Mouse (Mus musculus): Measurements from ENCODE around the gene Etv6.

Etv6 gene

DNA sequence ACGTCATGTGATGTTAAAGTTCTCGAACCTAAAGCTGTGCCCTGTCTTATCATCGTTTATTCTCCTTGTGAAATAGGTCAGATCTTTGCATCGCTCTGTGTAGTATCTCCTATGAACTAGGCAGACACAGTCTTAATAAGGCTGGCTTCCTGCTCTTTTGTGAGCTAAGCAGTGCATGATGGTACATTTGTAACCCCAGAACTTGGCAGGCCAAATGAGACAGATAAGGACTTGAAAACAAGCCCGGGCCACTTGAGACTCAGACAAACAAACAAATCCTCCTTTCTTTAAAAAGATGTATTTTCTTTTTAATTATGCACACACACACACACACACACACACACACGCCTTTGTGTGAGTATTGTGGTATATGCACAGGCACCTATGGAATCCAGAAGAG is 42.5 kb downstream of the Etv6 start:
- in situ Hi-C loops (cut with MboI), result no loop called here

DNA sequence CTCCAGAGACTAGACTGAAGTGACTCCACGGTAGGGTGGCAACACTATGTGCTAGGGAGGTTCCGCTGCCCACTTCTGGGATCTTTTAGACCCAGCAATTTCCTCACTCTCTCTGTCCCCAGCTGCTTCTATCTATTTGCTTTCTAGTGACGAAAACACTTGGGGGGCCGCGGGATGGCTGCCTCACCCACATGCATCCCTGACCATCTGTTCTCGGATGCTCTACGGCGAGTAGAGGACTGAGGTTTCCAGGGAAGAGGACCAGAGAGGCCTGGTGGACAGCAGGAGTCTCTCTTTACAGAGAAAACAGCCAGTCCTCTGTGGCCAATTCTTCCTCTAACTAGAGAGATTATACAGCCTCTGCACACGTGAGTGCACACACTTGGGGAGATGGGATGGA is 43.6 kb downstream of the Etv6 start:
- in situ Hi-C loops (cut with MboI), result no loop called here

DNA sequence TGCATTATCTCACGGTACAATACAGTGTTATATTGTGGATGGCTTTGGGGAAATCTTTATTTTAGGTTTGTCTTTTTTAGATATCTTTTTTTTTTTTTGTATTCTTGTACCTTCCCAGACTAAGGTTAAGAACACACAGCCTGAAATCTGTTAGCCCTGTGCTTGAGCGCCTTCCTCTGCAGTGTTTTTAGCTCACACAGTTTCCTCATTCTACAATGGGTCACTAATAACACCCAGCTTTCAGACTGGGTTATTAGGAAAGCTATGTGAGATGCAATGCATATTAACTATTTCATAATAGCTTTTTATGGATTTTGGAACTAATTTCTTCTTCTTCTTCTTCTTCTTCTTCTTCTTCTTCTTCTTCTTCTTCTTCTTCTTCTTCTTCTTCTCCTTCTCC is 44.1 kb downstream of the Etv6 start:
- in situ Hi-C loops (cut with MboI), result no loop called here

DNA sequence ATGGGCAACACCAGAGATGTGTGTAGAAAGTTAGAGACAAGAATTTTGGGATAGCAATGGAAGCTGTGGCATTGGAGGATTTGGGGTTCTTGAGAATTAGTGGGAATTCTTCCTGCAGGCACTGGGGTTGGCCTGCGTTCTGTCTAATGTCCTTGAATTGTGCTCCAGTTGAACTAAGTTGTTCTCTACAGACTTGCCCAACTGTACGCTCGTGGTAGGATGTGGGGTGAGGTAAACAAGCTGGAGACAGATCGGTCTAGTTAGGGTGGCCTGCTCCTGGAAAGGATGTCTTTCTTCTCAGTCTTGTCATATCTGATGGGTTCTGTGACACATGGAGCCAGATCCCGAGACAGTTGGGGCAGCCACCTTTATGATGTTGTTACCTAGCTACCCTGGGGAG is 45.4 kb downstream of the Etv6 start:
- in situ Hi-C loops (cut with MboI), result no loop called here

DNA sequence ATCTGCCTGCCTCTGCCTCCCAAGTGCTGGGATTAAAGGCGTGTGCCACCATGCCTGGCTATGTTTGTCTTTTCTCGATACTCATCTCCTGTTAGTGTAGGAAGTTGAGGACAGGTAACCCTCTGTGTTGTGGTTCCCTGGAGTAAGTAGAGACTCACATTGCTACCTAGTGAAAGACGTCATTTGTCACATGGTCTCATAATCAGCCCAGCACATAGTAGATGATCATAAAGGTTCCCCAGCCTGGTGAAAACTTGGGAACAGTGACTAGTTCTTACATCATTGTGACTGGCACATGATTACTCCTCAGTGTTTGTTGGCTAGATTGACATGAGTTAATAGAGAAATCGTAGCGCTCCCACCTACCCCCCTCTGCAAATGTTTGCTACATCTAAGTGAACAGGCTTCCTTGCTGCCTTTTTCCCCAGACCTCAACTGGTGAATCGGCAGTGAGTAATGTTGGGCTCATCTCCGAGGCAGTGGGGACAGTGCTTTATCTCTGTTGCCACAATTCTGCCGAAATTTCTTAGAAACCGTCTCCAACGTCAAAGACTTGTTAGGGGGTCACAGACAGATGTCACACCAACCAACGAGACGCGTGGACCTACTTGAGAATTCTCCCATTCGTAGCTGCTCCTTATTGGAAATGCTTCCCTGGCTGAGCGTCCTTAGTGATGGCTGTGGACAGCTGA is 46.9 kb downstream of the Etv6 start:
- in situ Hi-C loops (cut with MboI), result no loop called here

DNA sequence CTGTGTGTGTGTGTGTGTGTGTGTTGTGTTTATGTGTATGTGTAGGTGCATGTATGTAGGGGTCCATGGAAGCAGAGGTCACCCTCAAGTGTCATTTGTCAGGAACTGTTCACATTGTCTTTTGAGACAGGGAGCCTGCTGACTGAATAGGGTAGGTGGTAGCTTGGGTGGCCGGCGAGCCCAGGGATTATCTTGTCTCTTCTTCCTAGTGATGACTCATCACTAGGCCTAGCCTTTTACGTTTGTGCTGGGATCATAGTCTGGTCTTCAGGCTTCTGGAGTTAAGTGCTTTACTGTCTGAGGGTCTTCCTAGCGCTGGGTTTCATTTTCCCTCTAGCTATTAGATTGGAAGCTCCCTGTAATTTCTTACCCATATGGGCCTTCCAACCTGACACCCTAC is 47.9 kb downstream of the Etv6 start:
- in situ Hi-C loops (cut with MboI), result no loop called here

DNA sequence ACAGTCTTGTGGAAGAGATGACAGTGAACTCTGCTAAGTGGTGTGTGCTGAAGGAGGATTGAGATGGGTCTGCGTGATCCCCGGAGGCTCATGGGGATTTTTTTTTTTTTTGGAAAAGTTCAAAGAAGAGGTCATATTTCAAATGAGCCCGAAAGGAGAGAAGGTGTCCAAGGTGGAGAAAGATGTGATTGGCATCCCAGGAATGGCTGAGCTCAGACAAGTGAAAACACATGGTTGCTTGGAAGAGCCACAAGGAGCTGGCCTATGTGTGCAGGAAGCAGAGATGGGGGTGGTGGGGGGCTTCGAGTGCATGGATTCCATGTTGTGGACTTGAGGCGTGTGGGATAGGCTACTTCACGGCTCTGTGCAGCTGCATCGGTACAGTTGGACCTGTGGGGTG is 50.9 kb downstream of the Etv6 start:
- in situ Hi-C loops (cut with MboI), result no loop called here

DNA sequence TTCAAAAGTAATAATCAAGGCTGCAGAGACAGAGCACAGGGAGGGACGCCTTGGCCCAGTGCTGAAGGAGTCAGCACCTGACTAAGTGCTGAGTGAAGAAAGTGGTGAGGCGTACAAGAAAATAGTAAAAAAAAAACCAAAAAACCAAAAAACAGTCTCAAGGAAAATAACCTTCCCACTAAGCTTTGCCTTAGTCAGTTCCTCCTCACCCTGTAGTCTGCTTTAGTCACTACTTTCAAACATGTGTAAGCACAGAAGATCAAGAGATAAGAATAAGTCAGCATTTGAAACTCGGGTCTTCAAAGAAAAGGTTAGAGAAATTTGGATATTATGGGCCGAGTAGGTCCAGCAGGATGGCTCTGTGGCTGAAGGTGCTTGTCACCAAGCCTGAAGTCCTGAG is 52.2 kb downstream of the Etv6 start:
- in situ Hi-C loops (cut with MboI), result no loop called here

DNA sequence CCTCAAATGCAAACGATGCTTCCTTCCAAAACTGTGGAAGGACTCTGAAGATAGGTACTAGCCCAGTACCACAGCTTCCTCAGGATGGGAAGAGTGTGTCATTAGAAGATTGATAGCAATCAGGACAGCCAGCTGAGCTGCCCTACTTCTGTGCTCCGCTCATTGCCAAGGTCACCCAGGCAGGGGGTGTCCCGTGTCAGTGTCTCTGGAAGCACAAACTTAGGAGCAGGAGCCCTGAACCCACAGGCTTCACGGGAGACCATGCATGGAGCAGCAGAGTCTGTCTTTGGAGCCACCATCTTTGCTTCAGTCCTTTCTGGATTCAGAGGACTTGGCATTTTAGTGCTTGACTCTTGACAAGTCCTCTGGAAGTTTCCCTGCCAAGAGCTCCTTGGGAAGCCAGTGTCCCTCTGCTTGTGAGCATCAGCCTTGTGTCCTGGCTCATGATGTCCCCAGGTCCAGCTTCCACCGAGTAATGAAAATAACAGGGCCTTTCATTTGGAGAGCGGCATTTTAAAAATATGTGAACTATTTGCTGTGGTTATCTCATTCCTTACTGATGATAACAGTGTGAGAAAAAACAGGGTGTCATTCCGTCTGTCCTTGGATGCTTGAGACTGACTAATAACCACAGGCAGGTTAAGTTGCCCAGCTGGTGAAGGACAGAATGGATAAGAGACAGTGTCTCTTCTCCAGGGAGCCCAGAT is 54.3 kb downstream of the Etv6 start:
- in situ Hi-C loops (cut with MboI), result no loop called here

DNA sequence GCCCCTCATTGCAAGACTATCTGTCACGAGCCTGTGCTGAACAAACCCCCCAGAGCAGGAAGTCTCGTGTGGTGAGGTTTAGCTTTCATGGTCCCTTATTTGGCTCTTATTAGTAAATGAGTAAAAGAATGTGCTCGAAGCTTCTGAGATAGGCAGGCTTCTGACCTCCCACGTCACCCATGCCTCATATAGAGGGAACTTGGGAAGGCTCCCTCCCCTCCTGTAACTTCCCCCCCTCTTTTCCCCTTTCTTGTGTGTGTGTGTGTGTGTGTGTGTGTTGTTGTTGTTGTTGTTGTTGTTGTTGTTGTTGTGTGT is 54.8 kb downstream of the Etv6 start:
- in situ Hi-C loops (cut with MboI), result no loop called here

DNA sequence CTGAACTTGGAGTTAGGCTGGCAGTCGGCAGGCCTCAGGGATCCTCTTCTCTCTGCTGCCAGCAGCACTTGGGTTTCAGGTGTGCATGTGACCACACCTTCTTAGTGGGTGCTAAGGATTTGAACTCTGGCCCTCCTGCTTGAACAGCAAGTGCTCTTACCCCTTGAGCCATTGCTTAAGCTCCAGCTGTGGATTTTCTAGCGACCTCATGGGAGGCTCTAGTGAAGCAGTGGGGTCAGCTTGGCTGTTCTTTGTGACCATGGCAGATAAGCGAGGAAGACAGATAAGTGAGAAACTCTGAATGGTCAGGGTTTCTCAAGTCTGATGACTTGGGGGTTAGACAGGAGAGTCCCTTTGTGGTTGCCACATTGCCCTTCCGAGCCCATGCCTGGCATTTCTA is 55.4 kb downstream of the Etv6 start:
- in situ Hi-C loops (cut with MboI), result no loop called here

DNA sequence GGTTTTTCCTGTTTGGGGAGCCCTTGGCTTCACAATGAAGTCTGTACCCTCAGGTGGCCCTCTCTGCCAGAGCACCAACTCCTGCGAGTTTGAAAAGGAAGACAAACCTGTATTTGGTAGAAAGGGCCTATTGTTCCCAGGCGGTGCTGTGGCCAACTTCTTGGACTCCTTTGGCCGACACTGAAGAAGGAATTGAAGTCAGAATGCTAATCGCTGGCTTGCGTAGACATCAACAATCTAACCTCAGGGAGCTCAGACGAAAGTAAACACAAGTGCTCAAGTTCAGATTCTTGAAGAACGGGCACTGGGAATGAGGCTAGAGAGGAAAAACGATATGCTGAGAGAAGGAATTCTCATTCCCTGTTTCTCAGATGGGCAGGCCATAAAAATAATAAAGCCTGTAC is 55.9 kb downstream of the Etv6 start:
- in situ Hi-C loops (cut with MboI), result no loop called here

DNA sequence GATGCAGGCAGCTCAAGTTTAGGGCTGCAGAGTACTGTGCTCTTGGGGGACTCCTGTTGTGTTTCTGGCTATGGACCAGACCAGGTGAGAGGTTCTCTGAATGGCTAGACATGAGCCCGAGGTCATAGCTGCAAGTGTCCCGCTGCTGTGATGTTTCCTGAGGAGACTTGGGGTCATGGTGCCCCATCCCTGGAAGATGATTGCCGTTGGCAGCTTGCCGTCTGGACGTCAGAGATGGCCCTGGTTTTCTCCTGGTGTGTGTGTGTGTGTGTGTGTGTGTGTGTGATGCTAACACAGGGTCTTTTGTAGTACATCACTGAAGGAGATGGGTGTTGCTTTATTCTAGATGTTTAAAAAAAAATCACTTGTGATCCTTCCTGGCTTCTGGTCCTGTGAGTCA is 58.6 kb downstream of the Etv6 start:
- in situ Hi-C loops (cut with MboI), result no loop called here

DNA sequence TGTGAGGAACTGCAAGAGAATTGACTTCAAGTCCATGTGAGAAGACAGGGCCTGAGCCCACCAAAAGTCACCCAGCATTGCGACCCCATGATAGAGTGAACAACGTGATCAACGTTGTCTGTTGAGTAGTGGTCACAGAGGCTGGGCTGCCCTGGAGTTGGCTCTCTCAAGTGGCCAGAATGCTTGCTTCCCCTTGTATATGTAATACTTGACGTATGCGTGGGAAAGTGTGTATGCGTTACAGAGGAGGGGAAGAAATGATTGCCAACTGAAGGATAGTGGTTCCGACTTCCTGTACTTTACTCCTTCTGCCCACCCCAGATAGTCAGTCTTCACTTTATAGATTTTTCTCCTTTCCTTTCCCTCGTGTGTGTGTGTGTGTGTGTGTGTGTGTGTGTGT is 59.1 kb downstream of the Etv6 start:
- in situ Hi-C loops (cut with MboI), result no loop called here

DNA sequence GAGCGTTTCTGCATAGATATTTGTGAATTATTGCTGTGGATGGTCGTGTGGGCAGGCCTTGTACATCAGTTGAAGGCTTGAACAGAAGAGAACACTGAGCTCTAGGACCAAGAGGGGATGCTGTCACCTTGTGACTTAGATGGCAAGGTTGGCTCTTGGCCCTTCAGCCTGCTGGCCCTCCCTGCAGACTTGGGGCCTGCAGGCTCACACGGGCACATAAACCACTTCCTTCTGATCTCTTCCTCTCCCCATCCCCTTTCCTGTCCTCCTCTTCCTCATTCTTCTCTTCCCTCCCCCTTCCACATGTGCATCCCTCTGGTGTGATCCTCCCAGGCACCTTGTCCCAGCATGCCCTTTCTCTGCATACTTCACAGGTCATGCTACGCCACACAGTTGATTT is 60.1 kb downstream of the Etv6 start:
- in situ Hi-C loops (cut with MboI), result no loop called here

DNA sequence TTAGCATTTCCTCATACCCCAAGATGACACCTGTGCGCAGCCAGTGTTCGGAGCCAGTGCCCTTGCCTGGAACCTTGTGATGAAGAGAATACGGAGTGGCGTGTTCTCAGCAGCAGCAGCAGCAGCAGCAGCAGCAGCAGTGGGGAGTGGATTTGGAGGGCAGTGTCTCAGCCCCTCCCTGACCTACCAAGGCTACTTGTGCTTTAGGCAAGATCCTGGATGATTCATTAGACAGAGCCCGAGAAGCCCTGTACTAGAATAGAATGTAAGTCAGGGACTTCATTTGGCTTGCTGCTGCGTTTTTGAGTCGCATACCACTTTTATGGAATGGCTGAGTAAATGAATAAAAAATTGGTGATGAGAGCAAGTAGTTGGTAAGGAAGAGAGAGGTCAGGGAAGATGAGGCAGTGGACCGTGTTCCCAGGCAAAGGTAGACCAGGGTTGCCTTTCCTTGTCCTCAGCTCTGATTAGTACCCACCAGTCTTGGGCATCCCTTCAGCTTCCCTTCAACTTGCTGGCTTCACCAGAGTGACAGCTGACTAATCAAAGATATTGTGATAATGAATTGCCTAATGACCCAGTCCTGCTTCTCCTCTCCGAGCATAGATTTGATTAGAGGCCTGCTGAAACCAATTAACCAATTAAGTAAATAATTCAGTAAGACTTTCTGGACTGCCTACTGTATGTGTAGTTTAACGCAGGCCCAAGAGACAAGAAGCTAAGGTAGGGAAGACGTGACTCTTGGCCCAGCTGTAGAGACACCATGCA is 64.7 kb downstream of the Etv6 start:
- in situ Hi-C loops (cut with MboI), result no loop called here

DNA sequence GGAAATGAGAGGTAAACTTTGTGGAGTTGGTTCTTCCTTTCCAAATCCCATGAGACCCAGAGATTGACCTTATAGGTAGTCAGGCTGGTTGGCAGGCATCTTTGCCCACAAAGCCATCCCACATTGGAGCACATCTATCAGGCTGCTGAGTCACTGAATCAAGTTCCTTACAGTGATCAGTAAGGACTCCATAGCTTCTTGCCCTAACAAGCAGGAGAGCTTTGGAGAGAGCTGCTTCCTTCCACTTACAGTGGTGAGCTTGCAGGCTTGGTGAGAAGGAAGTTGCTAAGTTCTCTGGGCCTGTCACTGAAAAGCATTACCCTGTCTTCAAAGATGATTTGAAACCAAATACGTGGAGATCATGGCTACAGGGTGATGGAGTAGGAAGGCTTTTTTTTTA is 66.9 kb downstream of the Etv6 start:
- in situ Hi-C loops (cut with MboI), result no loop called here

DNA sequence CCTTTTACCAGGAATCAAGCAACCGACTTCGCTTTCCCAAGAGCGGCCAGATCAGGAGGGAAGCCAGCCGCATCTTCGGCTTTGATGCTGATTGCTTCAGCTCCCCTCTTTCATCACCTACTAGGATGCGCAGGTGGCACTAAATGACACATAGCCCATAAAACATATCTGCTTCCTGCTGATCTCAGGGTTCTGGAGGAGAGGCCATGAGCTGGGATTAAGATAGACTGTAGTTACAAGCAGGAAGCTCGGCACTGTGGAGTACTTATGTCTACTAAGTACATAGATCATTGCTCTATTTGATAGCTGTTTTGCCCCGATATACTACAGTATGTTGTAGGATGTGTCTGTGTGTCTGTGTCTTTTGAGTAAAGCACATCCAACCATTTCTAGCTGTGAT is 68.0 kb downstream of the Etv6 start:
- in situ Hi-C loops (cut with MboI), result no loop called here

DNA sequence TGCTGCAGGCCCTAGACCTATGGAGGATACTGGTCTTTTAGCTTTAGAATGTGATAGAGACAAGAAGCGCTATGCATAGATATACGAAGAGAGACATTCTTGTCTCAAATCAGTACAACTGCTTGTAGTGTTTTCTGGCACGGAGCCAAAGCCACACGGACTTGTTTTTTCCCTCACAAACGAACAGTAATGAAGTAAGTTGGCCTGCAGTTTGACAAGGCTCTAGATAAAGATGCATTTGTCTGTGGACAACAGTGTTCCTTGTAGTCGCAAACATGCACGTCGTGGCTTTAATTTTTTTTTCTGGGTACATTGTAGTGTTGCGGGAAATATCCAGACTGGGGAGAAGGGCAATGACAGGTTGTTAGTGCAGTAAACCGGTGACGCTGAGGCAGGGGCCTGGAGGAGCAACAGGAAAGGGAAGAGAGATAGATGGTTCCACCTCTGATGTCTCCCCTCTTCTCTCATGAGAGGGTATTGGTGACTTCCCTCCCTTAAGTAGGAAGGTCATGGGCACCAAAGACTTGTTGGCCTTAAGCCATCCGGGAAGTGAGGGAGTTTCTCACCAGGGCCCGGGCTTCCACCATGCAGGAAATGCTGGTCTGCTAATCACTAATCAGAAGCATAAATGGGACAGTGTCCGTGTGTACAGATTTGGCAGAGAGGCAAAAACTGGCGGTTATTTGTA is 70.2 kb downstream of the Etv6 start:
- in situ Hi-C loops (cut with MboI), result no loop called here

DNA sequence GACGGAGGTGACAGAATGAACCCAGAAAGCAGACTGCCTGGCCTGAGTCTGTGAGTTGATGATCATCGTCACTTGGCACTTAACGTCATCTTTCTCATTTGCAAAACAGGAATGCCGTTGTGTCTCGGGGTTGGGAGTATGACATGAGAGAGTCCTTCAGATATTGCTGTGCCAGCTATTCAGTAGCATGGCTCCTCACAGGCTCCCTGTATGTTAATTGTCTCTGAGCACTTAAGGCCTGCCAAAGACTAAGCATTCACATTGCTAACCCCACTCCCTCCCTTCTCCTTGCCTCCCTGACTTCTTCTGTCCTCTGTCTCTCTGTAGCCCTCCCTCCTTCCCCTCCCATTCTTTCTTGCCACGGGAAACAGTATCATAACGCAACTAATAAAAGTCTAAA is 72.2 kb downstream of the Etv6 start:
- in situ Hi-C loops (cut with MboI), result no loop called here

DNA sequence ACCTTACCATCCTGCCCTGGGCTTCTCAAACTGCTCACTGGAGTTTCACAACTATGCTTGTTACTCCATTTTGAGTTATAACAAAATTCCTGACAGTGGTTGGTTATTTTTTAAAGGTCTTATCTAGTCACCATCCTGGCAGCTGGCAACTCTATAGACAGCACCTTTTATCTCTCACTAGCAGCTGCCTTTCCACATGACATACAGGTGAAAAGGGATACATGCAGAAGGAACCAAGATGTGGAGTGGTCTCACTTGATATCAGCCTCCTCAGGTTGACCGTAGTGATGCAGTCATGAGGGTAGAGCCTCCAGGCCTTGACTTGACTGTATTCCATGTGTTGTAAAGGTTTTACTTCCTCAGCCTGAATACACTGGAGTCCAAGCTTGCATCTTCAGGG is 74.2 kb downstream of the Etv6 start:
- in situ Hi-C loops (cut with MboI), result no loop called here

DNA sequence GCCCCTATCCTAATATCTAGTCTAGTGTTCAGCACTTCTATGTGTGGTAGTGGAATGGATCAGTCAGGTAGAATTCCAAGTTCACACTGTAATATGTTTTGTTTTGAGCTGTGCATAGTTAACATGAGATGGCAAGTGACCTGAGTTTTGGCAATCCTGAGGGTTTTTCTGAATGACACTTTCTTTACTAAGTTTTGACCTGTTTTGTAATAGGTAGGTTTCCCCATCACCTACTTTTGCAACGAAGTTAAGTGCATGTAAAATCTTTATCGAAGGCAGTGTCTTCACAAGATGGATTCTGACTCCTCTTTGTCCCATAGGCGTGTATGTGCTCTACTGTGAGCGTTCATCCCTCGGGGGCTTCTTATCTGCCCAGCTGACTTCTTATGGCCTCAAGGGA is 74.7 kb downstream of the Etv6 start:
- in situ Hi-C loops (cut with MboI), result no loop called here

DNA sequence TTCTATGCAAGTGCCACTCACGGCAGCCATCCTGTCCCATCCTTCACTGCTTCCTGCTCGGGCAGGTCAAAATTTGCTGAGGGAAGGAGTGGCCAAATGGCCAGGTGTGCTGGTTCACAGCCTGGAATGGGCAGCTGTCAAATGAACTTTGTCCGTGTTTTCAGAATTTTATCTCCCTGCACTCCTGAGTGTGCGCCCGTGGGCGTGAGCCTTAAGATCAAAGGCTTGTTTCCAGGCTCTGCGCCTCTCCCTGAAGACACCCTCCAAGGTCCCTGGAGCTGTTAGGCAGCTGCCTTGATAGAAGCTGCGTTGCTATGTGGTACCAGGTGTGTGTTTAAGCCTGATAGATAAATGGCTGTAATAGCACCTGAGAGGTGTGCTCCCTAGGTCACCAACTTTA is 76.1 kb downstream of the Etv6 start:
- in situ Hi-C loops (cut with MboI), result no loop called here
